Mouse (Mus musculus) CH12.LX (cell line): ENCODE results near the gene Cd164l2. TPM values are rescaled to one million over a fixed set of nuclear protein-coding genes. Genes with fewer than 3 reads are reported as not detected.

ENCODE experiments used
- DNase-seq: peaks from one replicate; pipeline ENCODE4 v3.0.0-alpha.2; 2013; ENCODE audit errors: extremely low read depth
- H3K27ac ChIP-seq: 2 replicates; pipeline ENCODE4 v1.5.1; 2012; ENCODE audit warnings: low read depth, mild to moderate bottlenecking, control low read depth, moderate library complexity; ENCODE audit not compliant: insufficient read depth
- H3K27me3 ChIP-seq: replicated peaks from 2 replicates; pipeline ENCODE3; 2012; ENCODE audit warnings: inconsistent platforms
- H3K36me3 ChIP-seq, 2 experiments: replicated peaks in 1 of 2; 2 replicates each; pipeline versions ENCODE3 to v1.6.1; 2012; ENCODE audit warnings: inconsistent platforms in 1 of 2, low read length in 1 of 2, mild to moderate bottlenecking in 1 of 2, mixed read lengths in 1 of 2, moderate library complexity in 1 of 2; ENCODE audit not compliant: control insufficient read depth in 1 of 2, insufficient read depth in 1 of 2
- H3K4me1 ChIP-seq, 2 experiments: 2 replicates each; pipeline ENCODE4 v1.6.1; 2012; ENCODE audit warnings: inconsistent platforms in 1 of 2, moderate library complexity in 1 of 2; ENCODE audit not compliant: insufficient read depth in 2 of 2, control insufficient read depth in 1 of 2
- H3K4me2 ChIP-seq: 2 replicates; pipeline ENCODE4 v1.6.1; 2012; ENCODE audit warnings: low read depth, mild to moderate bottlenecking, control low read depth; ENCODE audit not compliant: poor library complexity, insufficient read depth, severe bottlenecking
- H3K4me3 ChIP-seq, 3 experiments: fragments of 150-350 bp in 1 of 3; sonication (generic) in 1 of 3; replicated peaks in 1 of 3; 2 replicates each; pipeline versions ENCODE3 to v1.5.1; 2011 to 2012; ENCODE audit warnings: low read depth in 2 of 3, low read length in 2 of 3, mild to moderate bottlenecking in 2 of 3, moderate library complexity in 2 of 3, control low read depth in 1 of 3, improper control_type of control experiment in 1 of 3, inconsistent platforms in 1 of 3, mixed read lengths in 1 of 3; ENCODE audit not compliant: poor library complexity in 1 of 3
- H3K79me2 ChIP-seq: replicated peaks from 2 replicates; pipeline ENCODE4 v1.6.1; 2012; ENCODE audit warnings: mild to moderate bottlenecking, moderate library complexity; ENCODE audit not compliant: control insufficient read depth, poor library complexity, insufficient read depth, severe bottlenecking; ENCODE audit errors: extremely low read depth
- H3K9ac ChIP-seq: 2 replicates; pipeline ENCODE4 v1.6.1; 2012; ENCODE audit warnings: low read depth, mild to moderate bottlenecking, control low read depth, moderate library complexity; ENCODE audit not compliant: insufficient read depth
- H3K9me3 ChIP-seq: replicated peaks from 2 replicates; pipeline ENCODE3; 2012; ENCODE audit warnings: low read length, inconsistent platforms, mixed read lengths
- BHLHE40 ChIP-seq: IDR thresholded peaks from 2 replicates; pipeline ENCODE4 v1.6.1; 2011; ENCODE audit warnings: mild to moderate bottlenecking, low read depth, low read length, improper control_type of control experiment
- CHD1 ChIP-seq: IDR thresholded peaks from 2 replicates; pipeline ENCODE4 v1.6.1; 2012; ENCODE audit warnings: low read depth, low read length, improper control_type of control experiment, inconsistent platforms
- CHD2 ChIP-seq: IDR thresholded peaks from 2 replicates; pipeline ENCODE4 v1.6.1; 2011; ENCODE audit warnings: low read length, improper control_type of control experiment
- CTCF ChIP-seq, 2 experiments: IDR thresholded peaks in 1 of 2; conservative IDR thresholded peaks in 1 of 2; 2 replicates each; pipeline ENCODE4 v1.5.1; 2011 to 2012; ENCODE audit warnings: low read depth in 2 of 2, low read length in 2 of 2, improper control_type of control experiment in 1 of 2, inconsistent platforms in 1 of 2, mild to moderate bottlenecking in 1 of 2, moderate library complexity in 1 of 2
- E2F4 ChIP-seq: IDR thresholded peaks from 2 replicates; pipeline ENCODE4 v1.6.1; 2011; ENCODE audit warnings: low read depth, low read length, improper control_type of control experiment; ENCODE audit not compliant: insufficient replicate concordance
- ELF1 ChIP-seq: IDR thresholded peaks from 2 replicates; pipeline ENCODE4 v1.6.1; 2014; ENCODE audit warnings: low read depth, mild to moderate bottlenecking, inconsistent platforms, low read length, improper control_type of control experiment
- ETS1 ChIP-seq: conservative IDR thresholded peaks from 2 replicates; pipeline ENCODE4 v1.6.1; 2012; ENCODE audit warnings: low read depth, mild to moderate bottlenecking, inconsistent platforms, low read length, improper control_type of control experiment, moderate library complexity
- GABPA ChIP-seq: IDR thresholded peaks from 2 replicates; pipeline ENCODE4 v1.6.1; 2012; ENCODE audit warnings: low read depth, low read length, improper control_type of control experiment, inconsistent platforms; ENCODE audit not compliant: insufficient replicate concordance
- HCFC1 ChIP-seq: IDR thresholded peaks from 2 replicates; pipeline ENCODE4 v1.6.1; 2012; ENCODE audit warnings: low read depth, mild to moderate bottlenecking, inconsistent platforms, low read length, improper control_type of control experiment
- IRF4 ChIP-seq: IDR thresholded peaks from 2 replicates; pipeline ENCODE4 v1.6.1; 2014; ENCODE audit warnings: low read depth, mild to moderate bottlenecking, inconsistent platforms, low read length, improper control_type of control experiment
- JUN ChIP-seq: IDR thresholded peaks from 2 replicates; pipeline ENCODE4 v1.6.1; 2011; ENCODE audit warnings: low read depth, mild to moderate bottlenecking, low read length, improper control_type of control experiment, moderate library complexity; ENCODE audit not compliant: insufficient read depth
- JUND ChIP-seq: conservative IDR thresholded peaks from 2 replicates; pipeline ENCODE4 v1.6.1; 2011; ENCODE audit warnings: low read depth, low read length, improper control_type of control experiment
- KAT2A ChIP-seq: IDR thresholded peaks from 2 replicates; pipeline ENCODE4 v1.6.1; 2012; ENCODE audit warnings: low read length, improper control_type of control experiment, inconsistent platforms; ENCODE audit not compliant: insufficient replicate concordance
- MAFK ChIP-seq: IDR thresholded peaks from 2 replicates; pipeline ENCODE4 v1.6.1; 2011; ENCODE audit warnings: low read length, improper control_type of control experiment; ENCODE audit not compliant: insufficient replicate concordance
- MAX ChIP-seq: IDR thresholded peaks from 2 replicates; pipeline ENCODE4 v1.6.1; 2011; ENCODE audit warnings: low read length, improper control_type of control experiment
- MEF2A ChIP-seq: IDR thresholded peaks from 2 replicates; pipeline ENCODE4 v1.6.1; 2014; ENCODE audit warnings: low read depth, mild to moderate bottlenecking, inconsistent platforms, low read length, improper control_type of control experiment, borderline replicate concordance
- MXI1 ChIP-seq: IDR thresholded peaks from 2 replicates; pipeline ENCODE4 v1.6.1; 2011; ENCODE audit warnings: mild to moderate bottlenecking, low read depth, low read length, improper control_type of control experiment
- NELFE ChIP-seq: IDR thresholded peaks from 2 replicates; pipeline ENCODE4 v1.6.1; 2011; ENCODE audit warnings: low read depth, low read length, improper control_type of control experiment
- NRF1 ChIP-seq: IDR thresholded peaks from 2 replicates; pipeline ENCODE4 v1.6.1; 2014; ENCODE audit warnings: low read depth, mild to moderate bottlenecking, inconsistent platforms, low read length, improper control_type of control experiment, moderate library complexity
- PAX5 ChIP-seq: IDR thresholded peaks from 2 replicates; pipeline ENCODE4 v1.6.1; 2012; ENCODE audit warnings: low read length, inconsistent platforms, mixed read lengths
- POLR2A ChIP-seq: IDR thresholded peaks from 2 replicates; pipeline ENCODE4 v1.6.1; 2011; ENCODE audit warnings: low read depth, mild to moderate bottlenecking, improper control_type of control experiment, low read length
- RCOR1 ChIP-seq: conservative IDR thresholded peaks from 2 replicates; pipeline ENCODE4 v1.6.1; 2012; ENCODE audit warnings: low read depth, mild to moderate bottlenecking, inconsistent platforms, low read length, improper control_type of control experiment
- SIN3A ChIP-seq: IDR thresholded peaks from 2 replicates; pipeline ENCODE4 v1.6.1; 2012; ENCODE audit warnings: low read length, improper control_type of control experiment, inconsistent platforms
- SMC3 ChIP-seq: IDR thresholded peaks from 2 replicates; pipeline ENCODE4 v1.6.1; 2011; ENCODE audit warnings: low read depth, low read length, improper control_type of control experiment
- TBP ChIP-seq: conservative IDR thresholded peaks from 2 replicates; pipeline ENCODE4 v1.6.1; 2011; ENCODE audit warnings: low read depth, low read length, improper control_type of control experiment
- UBTF ChIP-seq: IDR thresholded peaks from 2 replicates; pipeline ENCODE4 v1.6.1; 2012; ENCODE audit warnings: low read depth, mild to moderate bottlenecking, inconsistent platforms, low read length, improper control_type of control experiment, moderate library complexity
- ZKSCAN1 ChIP-seq: IDR thresholded peaks from 2 replicates; pipeline ENCODE4 v1.6.1; 2012; ENCODE audit warnings: low read depth, inconsistent platforms, low read length, improper control_type of control experiment, borderline replicate concordance
- ZMIZ1 ChIP-seq: IDR thresholded peaks from 2 replicates; pipeline ENCODE4 v1.6.1; 2012; ENCODE audit warnings: low read depth, mild to moderate bottlenecking, inconsistent platforms, low read length, improper control_type of control experiment
- dilution Hi-C: fragments of 300-500 bp; cut with MboI; formaldehyde crosslinking; loops from 2 replicates; pipeline ENCODE4 v1.14.3; 2020; ENCODE audit warnings: low sequenced_read_pairs; ENCODE audit not compliant: extremely low pct_unique_long_range_greater_than_20kb, extremely low pct_ligation_motif_present
- in situ Hi-C: fragments of 300-500 bp; cut with MboI; formaldehyde crosslinking; loops from 3 replicates; pipeline ENCODE4 v1.14.3; 2019; ENCODE audit warnings: low sequenced_read_pairs, low pct_ligation_motif_present, low pct_unique_long_range_greater_than_20kb, mixed read lengths
- polyA plus RNA-seq: library from polyadenylated mRNA; unstranded; fragments of >175 nt; gene quantifications from 2 replicates; pipeline ENCODE4 v1.2.1, GENCODE M21; 2012; ENCODE audit warnings: low read depth; ENCODE audit not compliant: insufficient read length
- total RNA-seq, 2 experiments: library from RNA; depleted of rRNA; stranded (reverse); fragments of 300-350 nt in 1 of 2; fragments of >200 nt in 1 of 2; gene quantifications; 2 replicates each; pipeline ENCODE4 v1.2.3; 2012 to 2014

The Cd164l2 gene
- total and polyA plus RNA-seq, 3 experiments = not detected

DNA sequence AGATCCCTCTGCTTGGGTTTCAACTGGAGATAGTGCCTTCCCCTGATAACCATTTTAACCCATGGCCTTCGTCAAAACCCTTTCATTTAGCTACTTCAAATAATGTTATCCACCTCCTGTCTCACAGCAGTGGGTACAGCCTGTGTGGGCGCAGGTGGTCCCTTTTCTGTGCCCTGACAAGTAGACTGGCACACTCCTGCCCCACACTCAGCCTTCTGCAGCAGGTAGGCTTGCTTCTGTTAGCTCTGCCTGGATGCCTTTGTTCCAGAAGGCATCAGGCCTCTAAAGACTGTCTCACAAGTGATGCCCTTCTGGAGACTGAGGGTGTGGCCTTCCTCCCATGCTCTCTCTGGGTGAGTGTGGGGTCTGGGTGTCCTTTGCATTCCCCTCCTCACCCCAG, 15.8 kb upstream of the Cd164l2 start:
- Histone ChIP-seq H3K36me3 (peaks cover 61 to 88% of the 10 kb centered on the region in 2 experiments), H3K4me2 (no peak overlapping the region), H3K9me3 (no peaks in the 10 kb centered on the region), H3K4me1 (peaks cover 0 to 53% of the 10 kb centered on the region in 2 experiments; a peak in 2 of 4 replicates), H3K9ac (no peak overlapping the region), H3K27ac (no peak overlapping the region), H3K4me3 (no peak overlapping the region), H3K27me3 (no peaks in the 10 kb centered on the region), H3K79me2 (no peaks in the 10 kb centered on the region)
- dilution Hi-C loops (no loop called here), in situ Hi-C loops (no loop called here)
- TF ChIP-seq MAX (no peak), MEF2A (no peak), JUND (no peak), NRF1 (no peak), ETS1 (no peak), ZMIZ1 (no peak), HCFC1 (no peak), BHLHE40 (no peak), IRF4 (no peak), SMC3 (no peak), NELFE (no peak), ZKSCAN1 (no peak), PAX5 (no peak), CHD1 (no peak), RCOR1 (no peak), MXI1 (no peak), ELF1 (no peak), UBTF (no peak), POLR2A (no peak)
- no peak for DNase-seq

DNA sequence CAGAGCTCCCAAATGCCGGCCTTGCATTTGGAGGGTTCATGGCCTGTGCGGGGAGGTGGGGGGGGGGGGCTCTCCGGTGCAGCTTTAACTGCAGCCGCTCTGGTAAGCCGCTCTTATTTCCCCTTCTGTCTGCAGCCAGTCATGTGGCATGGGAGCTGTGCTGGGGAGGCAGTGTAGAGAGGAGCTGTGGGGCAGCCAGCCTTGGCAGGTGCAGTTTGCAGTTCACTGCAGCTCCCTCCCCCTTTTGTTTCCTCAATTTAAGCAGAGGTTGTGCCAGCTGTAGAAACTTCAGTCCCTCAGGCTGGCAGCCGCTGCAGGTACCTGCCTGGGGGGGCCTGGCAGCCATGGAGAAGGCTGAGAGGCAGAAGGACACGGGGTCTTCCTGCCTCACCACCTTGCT, 15.1 kb upstream of the Cd164l2 start:
- Histone ChIP-seq H3K36me3 (peaks cover 54 to 81% of the 10 kb centered on the region in 2 experiments), H3K79me2 (no peaks in the 10 kb centered on the region), H3K27ac (no peak overlapping the region), H3K27me3 (no peaks in the 10 kb centered on the region), H3K9me3 (no peaks in the 10 kb centered on the region), H3K9ac (no peak overlapping the region), H3K4me1 (peaks cover 0 to 57% of the 10 kb centered on the region in 2 experiments; a peak in 2 of 4 replicates), H3K4me2 (no peak overlapping the region), H3K4me3 (no peak overlapping the region)
- DNase-seq = peak; percentile 48
- TF ChIP-seq CTCF (conservative IDR thresholded peaks at IDR 0.05 in 1 of 2, IDR thresholded peaks at IDR 0.05 in 1 of 2; ENCODE audit: low read depth in 2 of 2, low read length in 2 of 2) (no peak), SMC3 (no peak), CHD2 (no peak), GABPA (no peak), KAT2A (no peak), JUN (no peak), MAFK (no peak), CHD1 (no peak), SIN3A (no peak), E2F4 (no peak), IRF4 (no peak), NELFE (no peak), UBTF (no peak), BHLHE40 (no peak), MAX (no peak), TBP (no peak)
- in situ Hi-C loops = no loop called here
- dilution Hi-C loops = no loop called here
